Mouse (Mus musculus): ENCODE results near the gene Slc7a8.

GRCm38 (mm10) chr14:54721711-54722110, 60.0 kb downstream of the Slc7a8 start:
- no peak for TF ChIP-seq CTCF (IDR thresholded peaks at IDR 0.05; ENCODE audit: borderline replicate concordance, extremely low read depth, insufficient read depth, insufficient read length)
- TF ChIP-seq POLR2A (IDR thresholded peaks at IDR 0.05; ENCODE audit: borderline replicate concordance, extremely low read depth, insufficient read depth, insufficient read length, poor library complexity, severe bottlenecking), result no peak

All from brain, embryonic 14.5 days (tissue).